Mouse (Mus musculus): ENCODE data around the gene Glb1l. TPM values are rescaled to one million over a fixed set of nuclear protein-coding genes. Genes with fewer than 3 reads are reported as not detected.

The Glb1l gene
- total and polyA plus RNA-seq, 3 experiments: 7.6 to 13.0 TPM; not detected in 1

- no peaks in the 10 kb centered on the region for H3K79me2 ChIP-seq (ENCODE audit: control insufficient read depth, insufficient read depth, low read length, poor library complexity)
- TF ChIP-seq MAZ (IDR thresholded peaks at IDR 0.05; ENCODE audit: low read depth, low read length) (peak; percentile 35; the same call in 1 of the 2 replicates), MEF2A (IDR thresholded peaks at IDR 0.05; ENCODE audit: extremely low read depth, insufficient replicate concordance, low read depth, low read length, poor library complexity, severe bottlenecking) (no peak), MXI1 (IDR thresholded peaks at IDR 0.05; ENCODE audit: low read depth, low read length) (peak; percentile 52), NELFE (IDR thresholded peaks at IDR 0.05; ENCODE audit: low read depth, low read length) (peak; percentile 56), MYC (IDR thresholded peaks at IDR 0.05; ENCODE audit: low read depth, low read length) (0 out of 2 replicates have a peak, but pooled peaks have one; percentile 44), ETS1 (IDR thresholded peaks at IDR 0.05; ENCODE audit: low read depth, low read length) (peak; percentile 44; the same call in 1 of the 2 replicates), TBP (IDR thresholded peaks at IDR 0.05; ENCODE audit: low read depth, low read length) (peak; percentile 38; the same call in 1 of the 2 replicates), POLR2AphosphoS2 (IDR thresholded peaks at IDR 0.05; ENCODE audit: low read length) (peak; percentile 45; the same call in 1 of the 2 replicates), POLR2A (IDR thresholded peaks at IDR 0.05; ENCODE audit: control insufficient read depth in 1 of 2, insufficient read depth in 1 of 2, low read depth in 1 of 2, low read length in 2 of 2, poor library complexity in 1 of 2) (peak; percentile 60 to 80; a peak in 3 of 4 replicates), BHLHE40 (IDR thresholded peaks at IDR 0.05; ENCODE audit: borderline replicate concordance, low read depth, low read length) (no peak), SIN3A (IDR thresholded peaks at IDR 0.05; ENCODE audit: low read length) (peak; percentile 68), CHD2 (IDR thresholded peaks at IDR 0.05; ENCODE audit: low read length) (no peak), ZNF384 (IDR thresholded peaks at IDR 0.05; ENCODE audit: low read depth, low read length) (peak; percentile 67), EP300 (IDR thresholded peaks at IDR 0.05; ENCODE audit: low read depth in 1 of 2, low read length in 2 of 2) (no peak), ZMIZ1 (IDR thresholded peaks at IDR 0.05; ENCODE audit: low read depth, low read length) (peak; percentile 59; the same call in 1 of the 2 replicates), TCF12 (IDR thresholded peaks at IDR 0.05; ENCODE audit: low read depth, low read length) (peak; percentile 68), MAX (IDR thresholded peaks at IDR 0.05; ENCODE audit: low read length) (peak; percentile 40; the same call in 1 of the 2 replicates), HCFC1 (IDR thresholded peaks at IDR 0.05; ENCODE audit: low read depth, low read length) (peak; percentile 64), GABPA (IDR thresholded peaks at IDR 0.05; ENCODE audit: low read depth, low read length) (no peak), E2F4 (IDR thresholded peaks at IDR 0.05; ENCODE audit: borderline replicate concordance, low read depth, low read length) (no peak; the same call in 1 of the 2 replicates)
- no peaks in the 10 kb centered on the region for H3K9me3 ChIP-seq (replicated peaks; ENCODE audit: insufficient read depth, low read length)
- peak within 1 kb of the TSS; percentile 60 to 84 for H3K4me3 ChIP-seq (ENCODE audit: control insufficient read depth in 1 of 2, insufficient read depth in 1 of 2, low read depth in 2 of 2, low read length in 2 of 2)
- peak within 1 kb of the TSS; percentile 48; the same call in 1 of the 2 replicates for H3K27ac ChIP-seq (ENCODE audit: control insufficient read depth, low read depth, low read length)
- H3K9ac ChIP-seq (ENCODE audit: control insufficient read depth, low read depth, low read length, poor library complexity, severe bottlenecking): peak within 1 kb of the TSS; percentile 65
- peaks cover 0 to 4% of the 10 kb centered on the region in 2 experiments; a peak in 2 of 4 replicates for H3K4me1 ChIP-seq (ENCODE audit: control insufficient read depth in 1 of 2, insufficient read depth in 2 of 2, low read length in 2 of 2)
- DNase-seq (ENCODE audit: low read depth, low spot score): peak; percentile 97
- no peaks in the 10 kb centered on the region; a peak in 2 of 4 replicates for H3K36me3 ChIP-seq (ENCODE audit: control insufficient read depth in 1 of 2, insufficient read depth in 2 of 2, low read length in 2 of 2)
- H3K27me3 ChIP-seq (ENCODE audit: control insufficient read depth in 1 of 2, insufficient read depth in 2 of 2, low read length in 2 of 2): no peaks in the 10 kb centered on the region
These were observed 41.8 kb downstream of the Glb1l start, which contains the start of gene Zfand2b for GRCm38 (mm10) chr1:75168472-75169464. Zfand2b (plus strand) TSS chr1:75168646.
